Mouse (Mus musculus): ENCODE data around the gene Fancd2os. TPM values are rescaled to one million over a fixed set of nuclear protein-coding genes. Genes with fewer than 3 reads are reported as not detected.

Gene Fancd2os
- polyA plus RNA-seq, 1 experiment from 2014 or later, result 0.11 TPM

- Histone ChIP-seq H3K9ac (peak overlapping the region; percentile 87), H3K9me3 (replicated peaks) (no peaks in the 10 kb centered on the region), H3K4me2 (peak overlapping the region; percentile 85), H3K27me3 (replicated peaks) (no peaks in the 10 kb centered on the region), H3K36me3 (peaks cover 25% of the 10 kb centered on the region), H3K4me1 (peaks cover 41% of the 10 kb centered on the region), H3K27ac (peak overlapping the region; percentile 77; the same call in 1 of the 2 replicates), H3K4me3 (peak overlapping the region; percentile 92)
- WGBS (ENCODE audit: insufficient replicate concordance), result 42% methylated on average over 12 of the region's 12 CpGs
- peak; percentile 16 for ATAC-seq
Observed at GRCm38 (mm10) chr6:113603993-113604392, 3.5 kb upstream of the Fancd2os start.

- no peak for ATAC-seq
- no peak overlapping the region for H3K27ac ChIP-seq
- 77% methylated on average over 6 of the region's 6 CpGs for WGBS (ENCODE audit: insufficient replicate concordance)
- peaks cover 21% of the 10 kb centered on the region for H3K36me3 ChIP-seq
- H3K27me3 ChIP-seq (replicated peaks), result no peaks in the 10 kb centered on the region
- H3K9ac ChIP-seq, result no peak overlapping the region
- H3K4me2 ChIP-seq, result no peak overlapping the region
- no peak overlapping the region for H3K4me3 ChIP-seq
- H3K9me3 ChIP-seq (replicated peaks), result no peaks in the 10 kb centered on the region
- H3K4me1 ChIP-seq, result peaks cover 37% of the 10 kb centered on the region
Observed at GRCm38 (mm10) chr6:113602821-113603220, 2.3 kb upstream of the Fancd2os start.

DNA sequence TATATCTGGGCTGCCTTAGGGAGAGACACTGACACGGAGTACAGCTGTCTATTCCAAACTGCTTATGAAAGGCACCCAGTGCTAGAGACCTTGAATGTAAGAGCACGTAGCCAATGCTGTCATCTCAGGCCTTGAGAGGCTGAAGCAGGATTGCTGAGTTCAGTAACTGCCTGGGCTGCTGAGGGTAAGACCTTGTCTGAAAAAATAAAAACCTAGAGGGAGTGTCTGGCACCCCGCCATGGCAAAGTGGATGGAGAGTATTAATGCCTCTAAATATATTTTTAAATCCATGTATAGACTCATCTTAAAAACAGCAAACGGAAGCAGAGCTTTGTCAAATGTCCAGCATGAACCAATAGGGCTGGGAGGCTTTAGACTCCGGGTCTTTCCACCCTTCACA is 682 bp downstream of the Fancd2os start:
- Histone ChIP-seq H3K4me3 (no peak overlapping the region), H3K4me2 (no peak overlapping the region), H3K27me3 (replicated peaks) (no peaks in the 10 kb centered on the region), H3K4me1 (peaks cover 15% of the 10 kb centered on the region), H3K9me3 (replicated peaks) (no peaks in the 10 kb centered on the region), H3K9ac (no peak overlapping the region), H3K36me3 (peaks cover 25% of the 10 kb centered on the region), H3K27ac (no peak overlapping the region)
- no peak for ATAC-seq
- 78% methylated on average over 5 of the region's 5 CpGs for WGBS (ENCODE audit: insufficient replicate concordance)

- ATAC-seq, result no peak
- Histone ChIP-seq H3K4me2 (no peak overlapping the region), H3K9me3 (replicated peaks) (no peaks in the 10 kb centered on the region), H3K9ac (no peak overlapping the region), H3K4me1 (peaks cover 5% of the 10 kb centered on the region), H3K27me3 (replicated peaks) (no peaks in the 10 kb centered on the region), H3K36me3 (peaks cover 26% of the 10 kb centered on the region), H3K27ac (no peak overlapping the region), H3K4me3 (no peak overlapping the region)
- WGBS (ENCODE audit: insufficient replicate concordance), result 83% methylated on average over 4 of the region's 4 CpGs
Observed at GRCm38 (mm10) chr6:113597945-113598344, 2.6 kb downstream of the Fancd2os start.

- no peak overlapping the region for H3K4me3 ChIP-seq
- ATAC-seq, result no peak
- 83% methylated on average over 2 of the region's 2 CpGs for WGBS (ENCODE audit: insufficient replicate concordance)
- no peaks in the 10 kb centered on the region for H3K9me3 ChIP-seq (replicated peaks)
- no peak overlapping the region for H3K4me2 ChIP-seq
- H3K36me3 ChIP-seq, result peaks cover 46% of the 10 kb centered on the region
- H3K27ac ChIP-seq, result no peak overlapping the region
- no peak overlapping the region for H3K9ac ChIP-seq
- H3K27me3 ChIP-seq (replicated peaks), result no peaks in the 10 kb centered on the region
- H3K4me1 ChIP-seq, result no peaks in the 10 kb centered on the region
Observed at GRCm38 (mm10) chr6:113592637-113593036, 7.9 kb downstream of the Fancd2os start.

GRCm38 (mm10) chr6:113586466-113587183 is 13.9 kb downstream of the Fancd2os start:
- no peaks in the 10 kb centered on the region for H3K27me3 ChIP-seq (replicated peaks)
- H3K27ac ChIP-seq, result no peak overlapping the region
- H3K9me3 ChIP-seq (replicated peaks), result no peaks in the 10 kb centered on the region
- peaks cover 74% of the 10 kb centered on the region for H3K36me3 ChIP-seq
- H3K4me1 ChIP-seq, result no peaks in the 10 kb centered on the region
- H3K4me3 ChIP-seq, result no peak overlapping the region
- ATAC-seq, result no peak
- WGBS (ENCODE audit: insufficient replicate concordance), result 76% methylated on average over 5 of the region's 5 CpGs
- H3K4me2 ChIP-seq, result no peak overlapping the region
- H3K9ac ChIP-seq, result no peak overlapping the region

GRCm38 (mm10) chr6:113585065-113585464 is 15.4 kb downstream of the Fancd2os start:
- Histone ChIP-seq H3K36me3 (peaks cover 81% of the 10 kb centered on the region), H3K27ac (no peak overlapping the region), H3K9ac (no peak overlapping the region), H3K9me3 (replicated peaks) (no peaks in the 10 kb centered on the region), H3K27me3 (replicated peaks) (no peaks in the 10 kb centered on the region), H3K4me3 (no peak overlapping the region), H3K4me1 (no peaks in the 10 kb centered on the region), H3K4me2 (no peak overlapping the region)
- no peak for ATAC-seq
- WGBS (ENCODE audit: insufficient replicate concordance), result 81% methylated on average over 5 of the region's 5 CpGs

DNA sequence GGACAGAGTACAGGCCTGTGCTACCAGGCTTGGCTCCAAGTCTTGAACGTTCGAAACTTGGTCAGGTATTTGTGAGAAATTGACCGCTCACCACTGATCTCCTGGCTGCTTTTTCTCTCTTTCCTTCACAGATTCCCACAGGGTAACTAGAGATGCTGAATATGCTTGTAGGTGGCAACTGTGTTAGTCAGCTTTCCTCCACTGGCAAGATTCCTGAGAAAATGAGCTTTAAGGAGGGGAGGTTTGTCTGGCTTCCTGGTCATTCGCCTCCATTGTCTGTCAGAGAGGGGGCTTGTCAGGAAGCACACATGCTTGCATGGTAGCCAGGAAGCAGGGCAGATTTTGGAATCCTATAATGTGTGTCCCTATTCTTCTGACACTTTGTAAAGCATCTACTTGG is 17.5 kb downstream of the Fancd2os start:
- H3K27ac ChIP-seq, result no peak overlapping the region
- H3K27me3 ChIP-seq (replicated peaks), result no peaks in the 10 kb centered on the region
- WGBS (ENCODE audit: insufficient replicate concordance), result 89% methylated on average over 4 of the region's 4 CpGs
- no peaks in the 10 kb centered on the region for H3K4me1 ChIP-seq
- H3K36me3 ChIP-seq, result peaks cover 79% of the 10 kb centered on the region
- no peak for ATAC-seq
- no peak overlapping the region for H3K4me3 ChIP-seq
- no peak overlapping the region for H3K9ac ChIP-seq
- no peaks in the 10 kb centered on the region for H3K9me3 ChIP-seq (replicated peaks)
- no peak overlapping the region for H3K4me2 ChIP-seq

- no peak overlapping the region for H3K4me2 ChIP-seq
- H3K4me1 ChIP-seq, result no peaks in the 10 kb centered on the region
- H3K4me3 ChIP-seq, result no peak overlapping the region
- H3K36me3 ChIP-seq, result peaks cover 82% of the 10 kb centered on the region
- no peak for ATAC-seq
- H3K27ac ChIP-seq, result no peak overlapping the region
- 84% methylated on average over 3 of the region's 3 CpGs for WGBS (ENCODE audit: insufficient replicate concordance)
- no peaks in the 10 kb centered on the region for H3K27me3 ChIP-seq (replicated peaks)
- H3K9me3 ChIP-seq (replicated peaks), result no peaks in the 10 kb centered on the region
- no peak overlapping the region for H3K9ac ChIP-seq
Observed at GRCm38 (mm10) chr6:113579306-113579705, 21.2 kb downstream of the Fancd2os start.

DNA sequence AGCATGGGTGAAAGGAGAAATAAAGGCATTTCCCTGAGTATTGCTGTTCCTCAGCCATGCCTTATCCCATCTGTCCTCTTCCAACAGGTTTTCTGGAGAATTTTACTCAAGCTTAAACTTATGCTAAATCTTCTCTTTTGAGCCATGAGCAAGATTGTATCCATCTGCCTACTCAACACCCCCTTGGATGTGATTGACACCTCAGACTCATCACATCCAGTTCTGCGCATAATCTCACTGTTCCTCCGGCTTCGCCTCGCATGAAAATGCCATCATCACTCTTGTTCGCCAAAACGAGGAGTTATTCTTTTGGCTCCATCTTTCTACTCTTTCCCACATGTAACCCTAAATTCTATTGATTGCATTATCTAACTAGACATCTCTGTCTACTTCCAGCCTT is 24.5 kb downstream of the Fancd2os start:
- H3K4me3 ChIP-seq, result no peak overlapping the region
- 94% methylated on average over 6 of the region's 6 CpGs for WGBS (ENCODE audit: insufficient replicate concordance)
- no peaks in the 10 kb centered on the region for H3K9me3 ChIP-seq (replicated peaks)
- ATAC-seq, result no peak
- H3K27ac ChIP-seq, result no peak overlapping the region
- H3K9ac ChIP-seq, result no peak overlapping the region
- H3K36me3 ChIP-seq, result peaks cover 83% of the 10 kb centered on the region
- no peaks in the 10 kb centered on the region for H3K27me3 ChIP-seq (replicated peaks)
- no peak overlapping the region for H3K4me2 ChIP-seq
- H3K4me1 ChIP-seq, result no peaks in the 10 kb centered on the region

GRCm38 (mm10) chr6:113564557-113564956 is 36.0 kb downstream of the Fancd2os start:
- H3K9me3 ChIP-seq (replicated peaks), result no peaks in the 10 kb centered on the region
- H3K36me3 ChIP-seq, result peaks cover 98% of the 10 kb centered on the region
- H3K9ac ChIP-seq, result no peak overlapping the region
- H3K27me3 ChIP-seq (replicated peaks), result no peaks in the 10 kb centered on the region
- WGBS (ENCODE audit: insufficient replicate concordance), result 85% methylated on average over 1 of the region's 1 CpGs
- no peak overlapping the region for H3K4me3 ChIP-seq
- no peak overlapping the region for H3K27ac ChIP-seq
- H3K4me2 ChIP-seq, result no peak overlapping the region
- ATAC-seq, result no peak
- H3K4me1 ChIP-seq, result no peaks in the 10 kb centered on the region

DNA sequence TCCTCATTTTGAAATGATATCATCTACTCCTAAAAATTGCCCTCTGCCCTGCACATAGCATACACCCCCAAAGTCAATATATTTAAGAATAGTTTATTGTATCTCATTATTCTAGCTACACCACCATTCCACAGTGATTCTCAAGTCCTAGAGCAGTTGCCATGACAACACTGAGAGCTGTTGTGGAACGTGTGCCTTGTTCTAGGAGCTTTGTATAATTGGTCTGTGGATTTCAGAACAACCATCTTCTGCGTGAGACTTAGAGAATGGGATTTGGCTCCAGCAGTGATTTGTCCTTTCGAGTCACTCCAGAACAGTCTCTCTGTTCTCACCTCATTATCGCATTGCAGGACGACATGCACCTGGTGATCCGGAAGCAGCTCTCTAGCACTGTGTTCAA is 40.8 kb downstream of the Fancd2os start:
- Histone ChIP-seq H3K27ac (no peak overlapping the region), H3K4me1 (no peaks in the 10 kb centered on the region), H3K9me3 (replicated peaks) (no peaks in the 10 kb centered on the region), H3K9ac (no peak overlapping the region), H3K4me2 (no peak overlapping the region), H3K4me3 (no peak overlapping the region), H3K27me3 (replicated peaks) (no peaks in the 10 kb centered on the region), H3K36me3 (peaks cover 88% of the 10 kb centered on the region)
- no peak for ATAC-seq
- WGBS (ENCODE audit: insufficient replicate concordance), result 83% methylated on average over 6 of the region's 6 CpGs
